Mouse (Mus musculus): Measurements from ENCODE around the gene Rnf40. TPM values are rescaled to one million over a fixed set of nuclear protein-coding genes. Genes with fewer than 3 reads are reported as not detected.

The Rnf40 gene
- total and polyA plus RNA-seq, 3 experiments = 49.5 to 75.1 TPM; not detected in 1

- Histone ChIP-seq H3K9ac (ENCODE audit: control insufficient read depth, low read depth, low read length, poor library complexity, severe bottlenecking) (peak within 1 kb of the TSS; percentile 94), H3K4me1 (ENCODE audit: control insufficient read depth in 1 of 2, insufficient read depth in 2 of 2, low read length in 2 of 2) (peaks cover 0 to 10% of the 10 kb centered on the region in 2 experiments; a peak in 3 of 4 replicates), H3K9me3 (replicated peaks; ENCODE audit: insufficient read depth, low read length) (no peaks in the 10 kb centered on the region), H3K4me3 (ENCODE audit: control insufficient read depth in 1 of 2, insufficient read depth in 1 of 2, low read depth in 2 of 2, low read length in 2 of 2) (peak within 1 kb of the TSS; percentile 86 to 90), H3K27ac (ENCODE audit: control insufficient read depth, low read depth, low read length) (peak within 1 kb of the TSS; percentile 84), H3K27me3 (ENCODE audit: control insufficient read depth in 1 of 2, insufficient read depth in 2 of 2, low read length in 2 of 2) (no peaks in the 10 kb centered on the region), H3K36me3 (ENCODE audit: control insufficient read depth in 1 of 2, insufficient read depth in 2 of 2, low read length in 2 of 2) (peaks cover 0 to 12% of the 10 kb centered on the region in 2 experiments; a peak in 2 of 4 replicates), H3K79me2 (ENCODE audit: control insufficient read depth, insufficient read depth, low read length, poor library complexity) (peaks cover 16% of the 10 kb centered on the region)
- DNase-seq (ENCODE audit: low read depth, low spot score) = peak; percentile 99
- peak; percentile 41; the same call in 1 of the 2 replicates for TF ChIP-seq RCOR1 (IDR thresholded peaks at IDR 0.05; ENCODE audit: low read depth, low read length)
- peak; percentile 59 for TF ChIP-seq KAT2A (conservative IDR thresholded peaks at IDR 0.05; ENCODE audit: low read depth, low read length)
- peak; percentile 84 for TF ChIP-seq HCFC1 (IDR thresholded peaks at IDR 0.05; ENCODE audit: low read depth, low read length)
- TF ChIP-seq BHLHE40 (IDR thresholded peaks at IDR 0.05; ENCODE audit: borderline replicate concordance, low read depth, low read length) = no peak
- no peak for TF ChIP-seq CTCF (IDR thresholded peaks at IDR 0.05 in 2 of 3, conservative IDR thresholded peaks at IDR 0.05 in 1 of 3; ENCODE audit: control insufficient read depth in 1 of 3, insufficient read depth in 1 of 3, low read depth in 2 of 3, low read length in 3 of 3, poor library complexity in 1 of 3, severe bottlenecking in 1 of 3)
- TF ChIP-seq USF1 (IDR thresholded peaks at IDR 0.05; ENCODE audit: low read depth, low read length) = 0 out of 2 replicates have a peak, but pooled peaks have one; percentile 11
- no peak for TF ChIP-seq GABPA (IDR thresholded peaks at IDR 0.05; ENCODE audit: low read depth, low read length)
- TF ChIP-seq UBTF (IDR thresholded peaks at IDR 0.05; ENCODE audit: borderline replicate concordance, insufficient read depth, low read depth, low read length) = no peak
- peak; percentile 96 for TF ChIP-seq SIN3A (IDR thresholded peaks at IDR 0.05; ENCODE audit: low read length)
- TF ChIP-seq ZC3H11A (IDR thresholded peaks at IDR 0.05; ENCODE audit: low read depth, low read length) = no peak
- peak; percentile 98 for TF ChIP-seq POLR2AphosphoS2 (IDR thresholded peaks at IDR 0.05; ENCODE audit: low read length)
- peak; percentile 93 for TF ChIP-seq NELFE (IDR thresholded peaks at IDR 0.05; ENCODE audit: low read depth, low read length)
- TF ChIP-seq RAD21 (IDR thresholded peaks at IDR 0.05; ENCODE audit: low read depth, low read length) = no peak
- TF ChIP-seq EP300 (IDR thresholded peaks at IDR 0.05; ENCODE audit: low read depth in 1 of 2, low read length in 2 of 2) = no peak
- TF ChIP-seq ZMIZ1 (IDR thresholded peaks at IDR 0.05; ENCODE audit: low read depth, low read length) = peak; percentile 83; the same call in 1 of the 2 replicates
- TF ChIP-seq CHD2 (IDR thresholded peaks at IDR 0.05; ENCODE audit: low read length) = peak; percentile 71
- no peak for TF ChIP-seq USF2 (IDR thresholded peaks at IDR 0.05; ENCODE audit: borderline replicate concordance in 1 of 2, insufficient read depth in 1 of 2, low read depth in 1 of 2, low read length in 2 of 2)
- peak; percentile 95 for TF ChIP-seq TBP (IDR thresholded peaks at IDR 0.05; ENCODE audit: low read depth, low read length)
- no peak for TF ChIP-seq GATA1 (IDR thresholded peaks at IDR 0.05; ENCODE audit: low read depth, low read length)
- TF ChIP-seq POLR2A (IDR thresholded peaks at IDR 0.05; ENCODE audit: control insufficient read depth in 1 of 2, insufficient read depth in 1 of 2, low read depth in 1 of 2, low read length in 2 of 2, poor library complexity in 1 of 2) = peak; percentile 62 to 97; a peak in 2 of 4 replicates
- peak; percentile 94 for TF ChIP-seq MYC (IDR thresholded peaks at IDR 0.05; ENCODE audit: low read depth, low read length)
- no peak for TF ChIP-seq JUND (IDR thresholded peaks at IDR 0.05; ENCODE audit: low read depth, low read length)
- peak; percentile 38; the same call in 1 of the 2 replicates for TF ChIP-seq TCF12 (IDR thresholded peaks at IDR 0.05; ENCODE audit: low read depth, low read length)
- peak; percentile 89 for TF ChIP-seq MXI1 (IDR thresholded peaks at IDR 0.05; ENCODE audit: low read depth, low read length)
- peak; percentile 84 for TF ChIP-seq MAX (IDR thresholded peaks at IDR 0.05; ENCODE audit: low read length)
- TF ChIP-seq MAZ (IDR thresholded peaks at IDR 0.05; ENCODE audit: low read depth, low read length) = peak; percentile 52; the same call in 1 of the 2 replicates
- TF ChIP-seq ELF1 (IDR thresholded peaks at IDR 0.05; ENCODE audit: low read depth, low read length) = peak; percentile 95
Measured at GRCm38 (mm10) chr7:127572895-127573471, 15.6 kb upstream of the Rnf40 start, which contains the start of gene Phkg2. Phkg2 (plus strand) TSS chr7:127573340.
